Mouse (Mus musculus) heart, embryonic 14.5 days (tissue): ENCODE measurements around the gene Gm14698. TPM values are rescaled to one million over a fixed set of nuclear protein-coding genes. Genes with fewer than 3 reads are reported as not detected.
"Not testable (repeated sequence)": the region's sequence is repeated elsewhere in the genome, so short reads cannot be mapped to it uniquely, and the experiment has no call there.

Experiments
- ATAC-seq: fragments of 200-750 bp; cut with Nextera tagmentation; 2 replicates; pipeline ENCODE4 v1.8.0; 2017; ENCODE audit warnings: low read depth, moderate TSS enrichment; ENCODE audit not compliant: insufficient number of reproducible peaks, insufficient read depth, low FRiP score
- H3K27ac ChIP-seq, 2 experiments: fragments of 200-500 bp in 1 of 2; fragments of 300-500 bp in 1 of 2; sonication (generic) in 1 of 2; replicated peaks in 1 of 2; 2 replicates each; pipeline ENCODE4 v1.5.1; 2012 to 2014; ENCODE audit warnings: low read depth in 2 of 2, low read length in 2 of 2, control low read depth in 1 of 2, mild to moderate bottlenecking in 1 of 2, mixed read lengths in 1 of 2; ENCODE audit not compliant: control insufficient read depth in 1 of 2, insufficient read depth in 1 of 2
- H3K27me3 ChIP-seq: fragments of 300-500 bp; sonication (generic); 2 replicates; pipeline ENCODE4 v1.6.1; 2014; ENCODE audit warnings: mild to moderate bottlenecking, low read length, control low read depth; ENCODE audit not compliant: control insufficient read depth, insufficient read depth
- H3K36me3 ChIP-seq: fragments of 300-500 bp; sonication (generic); 2 replicates; pipeline ENCODE4 v1.6.1; 2014; ENCODE audit warnings: mild to moderate bottlenecking, control low read depth, low read length, mixed read lengths; ENCODE audit not compliant: control insufficient read depth, insufficient read depth
- H3K4me1 ChIP-seq, 2 experiments: fragments of 200-500 bp in 1 of 2; fragments of 300-500 bp in 1 of 2; sonication (generic) in 1 of 2; 2 replicates each; pipeline ENCODE4 v1.6.1; 2012 to 2014; ENCODE audit warnings: low read length in 2 of 2, control low read depth in 1 of 2, mixed read lengths in 1 of 2; ENCODE audit not compliant: control insufficient read depth in 2 of 2, insufficient read depth in 2 of 2
- H3K4me2 ChIP-seq: fragments of 300-500 bp; sonication (generic); 2 replicates; pipeline ENCODE4 v1.6.1; 2014; ENCODE audit warnings: mild to moderate bottlenecking, low read length
- H3K4me3 ChIP-seq, 2 experiments: fragments of 200-500 bp in 1 of 2; fragments of 300-500 bp in 1 of 2; sonication (generic) in 1 of 2; 2 replicates each; pipeline ENCODE4 v1.5.1; 2012 to 2014; ENCODE audit warnings: low read length in 2 of 2, mild to moderate bottlenecking in 2 of 2, control low read depth in 1 of 2, low read depth in 1 of 2, moderate library complexity in 1 of 2; ENCODE audit not compliant: control insufficient read depth in 1 of 2, insufficient read depth in 1 of 2
- H3K9ac ChIP-seq: fragments of 300-500 bp; sonication (generic); 2 replicates; pipeline ENCODE4 v1.6.1; 2014; ENCODE audit warnings: mild to moderate bottlenecking, low read length
- H3K9me3 ChIP-seq: fragments of 300-500 bp; sonication (generic); 2 replicates; pipeline ENCODE4 v1.6.1; 2016; ENCODE audit warnings: low read length, control low read depth; ENCODE audit not compliant: control insufficient read depth
- WGBS: fragments of 180-500 bp; shearing (Covaris S2); extraction: QIAGEN DNeasy Blood & Tissue Kit; methylation state at CpG from one replicate; pipeline ENCODE4 v1.1.7; 2014; 5-methylcytosine and 5-hydroxymethylcytosine counted together
- polyA plus RNA-seq: library from polyadenylated mRNA; unstranded; fragments of >200 nt; fragmentation: Nextera tagmentation; extraction: Ambion mirVana; gene quantifications from 2 replicates; pipeline ENCODE4 v1.2.1, GENCODE M21; 2014

The Gm14698 gene
- 3.8 and 4.6 TPM in 2 replicates for polyA plus RNA-seq

- not testable (repeated sequence) for H3K9me3 ChIP-seq, H3K27ac ChIP-seq, H3K27me3 ChIP-seq, H3K4me1 ChIP-seq, H3K36me3 ChIP-seq
- peak within 1 kb of the TSS; percentile 27 to 30 for H3K4me3 ChIP-seq
- H3K4me2 ChIP-seq = peak within 1 kb of the TSS; percentile 45
- ATAC-seq = peak; percentile 69; the same call in 1 of the 2 replicates
- H3K9ac ChIP-seq = 0 out of 2 replicates have a peak within 1 kb of the TSS, but pooled peaks have one; percentile 3
- 11% methylated on average over 22 of the region's 36 CpGs for WGBS
Observed at GRCm38 (mm10) chrX:68821059-68821458, at the start of gene Gm14698. Gene Gm14698, plus strand, starts transcription at chrX:68821093.

DNA sequence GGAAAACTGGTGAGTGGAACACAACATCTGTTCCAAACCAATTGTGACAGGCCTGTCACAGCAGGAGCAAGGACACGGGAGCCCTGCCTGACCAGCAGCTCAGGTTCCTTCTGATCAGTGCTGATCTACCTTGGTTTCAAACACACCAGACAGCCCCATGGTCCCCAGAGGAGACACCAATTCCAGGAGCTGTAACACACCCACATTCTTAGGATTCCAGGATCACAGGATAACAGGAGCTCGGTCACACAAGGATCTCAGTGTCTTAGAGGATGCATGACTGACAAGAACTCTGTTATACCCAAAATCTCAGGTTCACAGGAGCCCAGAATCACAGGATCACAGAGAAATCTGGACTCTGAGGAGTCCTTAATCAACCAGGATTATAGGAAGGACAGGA is 444 bp upstream of the Gm14698 start:
- peak overlapping the region in 1 of 2 experiments; percentile 27; a peak in 1 of 4 replicates for H3K4me3 ChIP-seq
- not testable (repeated sequence) for H3K27me3 ChIP-seq, H3K27ac ChIP-seq, H3K9me3 ChIP-seq, H3K4me1 ChIP-seq, H3K36me3 ChIP-seq, ATAC-seq
- WGBS = 29% methylated on average over 2 of the region's 2 CpGs
- H3K9ac ChIP-seq = 0 out of 2 replicates have a peak overlapping the region, but pooled peaks have one; percentile 3
- peak overlapping the region; percentile 45 for H3K4me2 ChIP-seq

GRCm38 (mm10) chrX:68839548-68840444 is 18.9 kb downstream of the Gm14698 start:
- no peaks in the 10 kb centered on the region for H3K4me1 ChIP-seq
- no peak for ATAC-seq
- WGBS = 17% methylated on average over 5 of the region's 5 CpGs
- H3K4me2 ChIP-seq = no peak overlapping the region
- H3K9ac ChIP-seq = no peak overlapping the region
- H3K27me3 ChIP-seq = no peaks in the 10 kb centered on the region
- no peak overlapping the region for H3K27ac ChIP-seq
- no peaks in the 10 kb centered on the region for H3K9me3 ChIP-seq
- H3K4me3 ChIP-seq = no peak overlapping the region
- no peaks in the 10 kb centered on the region for H3K36me3 ChIP-seq

GRCm38 (mm10) chrX:68865145-68865544 is 44.3 kb downstream of the Gm14698 start:
- no peak overlapping the region for H3K9ac ChIP-seq
- no peaks in the 10 kb centered on the region for H3K27me3 ChIP-seq
- no peak overlapping the region for H3K27ac ChIP-seq
- H3K4me1 ChIP-seq = no peaks in the 10 kb centered on the region
- H3K4me2 ChIP-seq = no peak overlapping the region
- WGBS = 39% methylated on average over 2 of the region's 2 CpGs
- H3K4me3 ChIP-seq = no peak overlapping the region
- ATAC-seq = no peak
- no peaks in the 10 kb centered on the region for H3K9me3 ChIP-seq
- no peaks in the 10 kb centered on the region for H3K36me3 ChIP-seq

Other genes starting within 250 kb of the Gm14698 start
- 41.1 and 43.4 TPM in 2 replicates for gene Fmr1, start 142.6 kb upstream of the Gm14698 start, polyA plus RNA-seq
- gene Fmr1nb, start 59.3 kb upstream of the Gm14698 start, polyA plus RNA-seq = 0.85 and 2.5 TPM in 2 replicates
- gene Gm6812, start 72.0 kb downstream of the Gm14698 start, polyA plus RNA-seq = not detected in 2 replicates